Mouse (Mus musculus): ENCODE measurements around the gene Ttc28. TPM values are rescaled to one million over a fixed set of nuclear protein-coding genes. Genes with fewer than 3 reads are reported as not detected.

Gene Ttc28
- total and polyA plus RNA-seq, 2 experiments from 2014 or later = 10.6 to 53.1 TPM

GRCm38 (mm10) chr5:111159628-111160321 is 280.2 kb downstream of the Ttc28 start:
- peak overlapping the region; percentile 32 for H3K4me2 ChIP-seq (ENCODE audit: low read depth, low read length, poor library complexity, severe bottlenecking)
- ATAC-seq (ENCODE audit: low FRiP score) = peak; percentile 18; the same call in 1 of the 2 replicates
- H3K4me3 ChIP-seq (ENCODE audit: low read depth, low read length) = no peak overlapping the region
- peak; percentile 42 for DNase-seq (ENCODE audit: low spot score)
- peaks cover 32% of the 10 kb centered on the region; the same call in 1 of the 2 replicates for H3K4me1 ChIP-seq (ENCODE audit: insufficient read depth, low read length)
- H3K27ac ChIP-seq (ENCODE audit: low read depth, low read length) = no peak overlapping the region
- no peak overlapping the region for H3K9ac ChIP-seq (replicated peaks; ENCODE audit: low read length, poor library complexity, severe bottlenecking)
- no peaks in the 10 kb centered on the region for H3K27me3 ChIP-seq (ENCODE audit: insufficient read depth, low read length)
- no peaks in the 10 kb centered on the region for H3K9me3 ChIP-seq (ENCODE audit: low read length)
- H3K36me3 ChIP-seq (ENCODE audit: insufficient read depth, low read length) = no peaks in the 10 kb centered on the region
- 20% methylated on average over 23 of the region's 23 CpGs for WGBS
- no peak for TF ChIP-seq CTCF (IDR thresholded peaks at IDR 0.05)

- Histone ChIP-seq H3K27me3 (ENCODE audit: insufficient read depth, low read length) (no peaks in the 10 kb centered on the region), H3K4me3 (ENCODE audit: low read depth, low read length) (no peak overlapping the region), H3K27ac (ENCODE audit: low read depth, low read length) (no peak overlapping the region), H3K4me1 (ENCODE audit: insufficient read depth, low read length) (peaks cover 27% of the 10 kb centered on the region; the same call in 1 of the 2 replicates), H3K9ac (replicated peaks; ENCODE audit: low read length, poor library complexity, severe bottlenecking) (no peak overlapping the region), H3K4me2 (ENCODE audit: low read depth, low read length, poor library complexity, severe bottlenecking) (no peak overlapping the region), H3K36me3 (ENCODE audit: insufficient read depth, low read length) (no peaks in the 10 kb centered on the region), H3K9me3 (ENCODE audit: low read length) (no peaks in the 10 kb centered on the region)
- 75% methylated on average over 7 of the region's 7 CpGs for WGBS
- ATAC-seq (ENCODE audit: low FRiP score) = no peak
- TF ChIP-seq CTCF (IDR thresholded peaks at IDR 0.05) = no peak
- DNase-seq (ENCODE audit: low spot score) = no peak
Observed at GRCm38 (mm10) chr5:111161146-111161930, 281.7 kb downstream of the Ttc28 start.

- Histone ChIP-seq H3K9me3 (ENCODE audit: low read length) (no peaks in the 10 kb centered on the region), H3K4me2 (ENCODE audit: low read depth, low read length, poor library complexity, severe bottlenecking) (no peak overlapping the region), H3K27me3 (ENCODE audit: insufficient read depth, low read length) (no peaks in the 10 kb centered on the region), H3K36me3 (ENCODE audit: insufficient read depth, low read length) (no peaks in the 10 kb centered on the region), H3K4me3 (ENCODE audit: low read depth, low read length) (no peak overlapping the region), H3K4me1 (ENCODE audit: insufficient read depth, low read length) (peaks cover 27% of the 10 kb centered on the region; the same call in 1 of the 2 replicates), H3K27ac (ENCODE audit: low read depth, low read length) (no peak overlapping the region), H3K9ac (replicated peaks; ENCODE audit: low read length, poor library complexity, severe bottlenecking) (no peak overlapping the region)
- ATAC-seq (ENCODE audit: low FRiP score) (no peak), DNase-seq (ENCODE audit: low spot score) (no peak)
- no peak for TF ChIP-seq CTCF (IDR thresholded peaks at IDR 0.05)
- WGBS = 41% methylated on average over 6 of the region's 6 CpGs
Observed at GRCm38 (mm10) chr5:111162857-111163256, 283.3 kb downstream of the Ttc28 start.

GRCm38 (mm10) chr5:111163377-111163776 is 283.8 kb downstream of the Ttc28 start:
- DNase-seq (ENCODE audit: low spot score) = peak; percentile 57
- no peaks in the 10 kb centered on the region for H3K36me3 ChIP-seq (ENCODE audit: insufficient read depth, low read length)
- no peak for ATAC-seq (ENCODE audit: low FRiP score)
- 19% methylated on average over 11 of the region's 11 CpGs for WGBS
- H3K4me3 ChIP-seq (ENCODE audit: low read depth, low read length) = no peak overlapping the region
- H3K27ac ChIP-seq (ENCODE audit: low read depth, low read length) = no peak overlapping the region
- peaks cover 27% of the 10 kb centered on the region; the same call in 1 of the 2 replicates for H3K4me1 ChIP-seq (ENCODE audit: insufficient read depth, low read length)
- no peaks in the 10 kb centered on the region for H3K9me3 ChIP-seq (ENCODE audit: low read length)
- H3K4me2 ChIP-seq (ENCODE audit: low read depth, low read length, poor library complexity, severe bottlenecking) = peak overlapping the region; percentile 10; the same call in 1 of the 2 replicates
- TF ChIP-seq CTCF (IDR thresholded peaks at IDR 0.05) = no peak
- H3K27me3 ChIP-seq (ENCODE audit: insufficient read depth, low read length) = no peaks in the 10 kb centered on the region
- no peak overlapping the region for H3K9ac ChIP-seq (replicated peaks; ENCODE audit: low read length, poor library complexity, severe bottlenecking)

GRCm38 (mm10) chr5:111164348-111164920 is 284.8 kb downstream of the Ttc28 start:
- Histone ChIP-seq H3K4me3 (ENCODE audit: low read depth, low read length) (no peak overlapping the region), H3K36me3 (ENCODE audit: insufficient read depth, low read length) (no peaks in the 10 kb centered on the region), H3K4me2 (ENCODE audit: low read depth, low read length, poor library complexity, severe bottlenecking) (no peak overlapping the region), H3K9ac (replicated peaks; ENCODE audit: low read length, poor library complexity, severe bottlenecking) (no peak overlapping the region), H3K4me1 (ENCODE audit: insufficient read depth, low read length) (peaks cover 24% of the 10 kb centered on the region; the same call in 1 of the 2 replicates), H3K27me3 (ENCODE audit: insufficient read depth, low read length) (no peaks in the 10 kb centered on the region), H3K27ac (ENCODE audit: low read depth, low read length) (no peak overlapping the region), H3K9me3 (ENCODE audit: low read length) (no peaks in the 10 kb centered on the region)
- DNase-seq (ENCODE audit: low spot score) = peak; percentile 33
- no peak for ATAC-seq (ENCODE audit: low FRiP score)
- TF ChIP-seq CTCF (IDR thresholded peaks at IDR 0.05) = no peak
- 23% methylated on average over 9 of the region's 9 CpGs for WGBS

All from midbrain, postnatal 0 days (tissue).